28 mouse cellular contexts compared by ENCODE assay signal in the genomic region with DNA sequence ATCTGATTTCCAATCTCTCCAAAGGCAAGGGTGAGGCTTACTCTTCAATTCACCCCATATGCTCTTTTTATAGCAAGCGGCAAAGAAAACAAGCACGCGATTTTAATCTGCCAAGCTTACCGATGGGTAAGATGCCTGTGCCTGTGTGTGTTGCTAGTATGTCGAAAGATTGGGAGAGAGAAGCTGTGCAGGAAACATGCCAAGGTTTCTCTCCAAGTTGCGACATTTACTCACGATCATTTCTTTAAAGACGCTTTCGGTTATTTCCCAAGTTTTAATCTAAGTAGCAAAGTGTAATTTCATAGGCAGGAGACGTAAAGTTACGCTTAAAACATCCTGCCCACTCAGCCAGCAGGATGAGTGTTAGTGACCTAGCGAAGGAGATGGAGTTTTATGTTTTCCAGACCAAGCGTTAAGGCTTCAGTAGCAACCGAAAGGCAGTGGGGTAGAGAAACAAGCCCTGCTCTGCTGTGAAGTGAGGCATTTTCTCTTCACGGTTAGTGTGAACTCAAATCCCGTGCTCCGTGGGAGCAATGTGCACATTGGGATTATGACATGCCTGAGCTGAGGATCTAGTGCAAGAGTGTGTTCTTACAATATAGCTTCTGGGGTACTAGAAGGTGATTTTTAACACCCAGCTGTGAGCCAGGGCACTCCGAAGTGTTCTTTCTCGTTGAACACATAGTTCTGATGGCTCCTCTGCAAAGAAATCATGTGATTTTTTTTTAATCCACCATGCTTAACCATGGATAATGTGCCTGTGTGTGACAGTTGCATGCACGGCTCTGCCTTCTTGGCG.
A peak's percentile ranks its signal among the peaks of the same experiment; 100 is the strongest.
DNase-seq lines count a peak whose midpoint lies in the region; ATAC-seq and TF ChIP-seq lines count a peak whose summit lies in the region.
"Had no signal": no experiment of that assay in that cellular context is flagged by ENCODE, and none has a peak within 500 bp of the region (broad histone marks: within the 10 kb centered on the region; RNA-seq: fewer than 3 reads in every experiment).

No protein-coding gene starts in this region.

- no peaks in the 10 kb centered on the region for H3K9me3 ChIP-seq in forebrain, postnatal 0 days (ENCODE audit: low read length)
- 0 out of 2 replicates have a peak, but pooled peaks cover 3% of the 10 kb centered on the region for H3K9me3 ChIP-seq in forebrain, embryonic 16.5 days (ENCODE audit: control insufficient read depth, low read length)
- no peaks in the 10 kb centered on the region for H3K9me3 ChIP-seq in lung, embryonic 14.5 days (ENCODE audit: low read depth, low read length)
- H3K9me3 ChIP-seq: embryonic facial prominence, embryonic 10.5 days; embryonic facial prominence, embryonic 15.5 days; heart, embryonic 15.5 days; midbrain, embryonic 12.5 days; neural tube, embryonic 13.5 days had no signal

- no peak overlapping the region for H3K27ac ChIP-seq in forebrain, postnatal 0 days (ENCODE audit: low read depth, low read length)
- H3K27ac ChIP-seq in forebrain, embryonic 16.5 days (ENCODE audit: low read length): no peak overlapping the region
- H3K27ac ChIP-seq in lung, embryonic 14.5 days (ENCODE audit: low read depth): no peak overlapping the region
- H3K27ac ChIP-seq: embryonic facial prominence, embryonic 10.5 days; embryonic facial prominence, embryonic 15.5 days; heart, embryonic 15.5 days; liver, embryonic 14.5 days; midbrain, embryonic 12.5 days; neural tube, embryonic 13.5 days had no signal

- WGBS in forebrain, postnatal 0 days: 79% methylated on average over 21 of the region's 21 CpGs
- 84% methylated on average over 21 of the region's 21 CpGs for WGBS in forebrain, embryonic 16.5 days
- WGBS in lung, embryonic 14.5 days: 68% methylated on average over 21 of the region's 21 CpGs

- no peak for ATAC-seq in forebrain, postnatal 0 days
- no peak for ATAC-seq in forebrain, embryonic 16.5 days
- ATAC-seq in lung, embryonic 14.5 days (ENCODE audit: insufficient read depth): no peak
- ATAC-seq in granulocyte monocyte progenitor cell, adult 5-6 weeks (replicated peaks; ENCODE audit: poor library complexity, severe bottlenecking): peak; percentile 74
- ATAC-seq: hindbrain, embryonic 16.5 days; Patski had no signal

- no peak for TF ChIP-seq CTCF in forebrain, postnatal 0 days (IDR thresholded peaks at IDR 0.05; ENCODE audit: low read depth)
- no peak for TF ChIP-seq CTCF in lung, embryonic 14.5 days (IDR thresholded peaks at IDR 0.05; ENCODE audit: low read depth)

- no peak overlapping the region for H3K4me2 ChIP-seq in forebrain, postnatal 0 days (ENCODE audit: low read depth)
- H3K4me2 ChIP-seq in forebrain, embryonic 16.5 days (ENCODE audit: low read length): no peak overlapping the region
- H3K4me2 ChIP-seq in lung, embryonic 14.5 days: no peak overlapping the region
- H3K4me2 ChIP-seq: embryonic facial prominence, embryonic 15.5 days; heart, embryonic 15.5 days; midbrain, embryonic 12.5 days; neural tube, embryonic 13.5 days had no signal

- H3K4me3 ChIP-seq in forebrain, postnatal 0 days (ENCODE audit: low read depth, low read length): no peak overlapping the region
- H3K4me3 ChIP-seq in forebrain, embryonic 16.5 days (replicated peaks; ENCODE audit: low read length): no peak overlapping the region
- no peak overlapping the region for H3K4me3 ChIP-seq in lung, embryonic 14.5 days (ENCODE audit: low read depth, low read length)
- H3K4me3 ChIP-seq: embryonic facial prominence, embryonic 10.5 days; embryonic facial prominence, embryonic 15.5 days; heart, embryonic 15.5 days; megakaryocyte, embryonic 14.5 days; midbrain, embryonic 12.5 days; myocyte; neural tube, embryonic 13.5 days had no signal

- H3K36me3 ChIP-seq in forebrain, postnatal 0 days (ENCODE audit: insufficient read depth): no peaks in the 10 kb centered on the region
- no peaks in the 10 kb centered on the region for H3K36me3 ChIP-seq in forebrain, embryonic 16.5 days (ENCODE audit: control insufficient read depth, insufficient read depth)
- H3K36me3 ChIP-seq in lung, embryonic 14.5 days (ENCODE audit: insufficient read depth): no peaks in the 10 kb centered on the region
- H3K36me3 ChIP-seq: embryonic facial prominence, embryonic 10.5 days; embryonic facial prominence, embryonic 15.5 days; G1E; heart, embryonic 15.5 days; midbrain, embryonic 12.5 days; neural tube, embryonic 13.5 days had no signal

- H3K9ac ChIP-seq in forebrain, postnatal 0 days: no peak overlapping the region
- no peak overlapping the region for H3K9ac ChIP-seq in forebrain, embryonic 16.5 days (replicated peaks; ENCODE audit: low read depth, low read length)
- no peak overlapping the region for H3K9ac ChIP-seq in lung, embryonic 14.5 days
- H3K9ac ChIP-seq: embryonic facial prominence, embryonic 15.5 days; heart, embryonic 15.5 days; liver, embryonic 14.5 days; midbrain, embryonic 12.5 days; neural tube, embryonic 13.5 days had no signal

- DNase-seq in forebrain, postnatal 0 days: peak; percentile 24
- peak; percentile 59 for DNase-seq in lung, embryonic 14.5 days
- DNase-seq in lung, postnatal 10 days: no peak
- peak; percentile 74 for DNase-seq in adipocyte (ENCODE audit: low spot score)
- no peak for DNase-seq in kidney, postnatal 4 days
- no peak for DNase-seq in cerebellum, postnatal 36 days
- DNase-seq: adrenal gland, postnatal 25 days; cerebellum, adult 18-20 months; cerebellum, postnatal 14 days; gastrocnemius, postnatal 36 days; kidney, adult 2 months; kidney, postnatal 36 days; left cerebral cortex, postnatal 4 days; lung, postnatal 14 days; thymus, postnatal 14 days had no signal

- H3K4me1 ChIP-seq in forebrain, postnatal 0 days (ENCODE audit: insufficient read depth): no peaks in the 10 kb centered on the region
- H3K4me1 ChIP-seq in forebrain, embryonic 16.5 days (replicated peaks; ENCODE audit: control insufficient read depth, insufficient read depth, low read length): no peaks in the 10 kb centered on the region
- no peaks in the 10 kb centered on the region for H3K4me1 ChIP-seq in lung, embryonic 14.5 days (ENCODE audit: insufficient read depth)
- H3K4me1 ChIP-seq: embryonic facial prominence, embryonic 10.5 days; heart, embryonic 15.5 days; megakaryocyte, embryonic 14.5 days; midbrain, embryonic 12.5 days; neural tube, embryonic 13.5 days had no signal

- no peaks in the 10 kb centered on the region for H3K27me3 ChIP-seq in forebrain, postnatal 0 days (ENCODE audit: insufficient read depth, low read length)
- no peaks in the 10 kb centered on the region for H3K27me3 ChIP-seq in forebrain, embryonic 16.5 days (replicated peaks; ENCODE audit: control insufficient read depth, insufficient read depth, low read length)
- H3K27me3 ChIP-seq in lung, embryonic 14.5 days (ENCODE audit: insufficient read depth, low read length): no peaks in the 10 kb centered on the region
- H3K27me3 ChIP-seq: embryonic facial prominence, embryonic 15.5 days; heart, embryonic 15.5 days; megakaryocyte, embryonic 14.5 days; midbrain, embryonic 12.5 days; neural tube, embryonic 13.5 days; Patski had no signal

Comparison
In these comparisons a context has a peak if more than half of its experiments do, and no peak if none do; other contexts are left out.
1. DNase-seq: peak in forebrain, postnatal 0 days (single experiment), lung, embryonic 14.5 days (single experiment) and adipocyte (single experiment); none in lung, postnatal 10 days (single experiment), kidney, postnatal 4 days (0 of 2) and cerebellum, postnatal 36 days (0 of 2).